In the genomic region with DNA sequence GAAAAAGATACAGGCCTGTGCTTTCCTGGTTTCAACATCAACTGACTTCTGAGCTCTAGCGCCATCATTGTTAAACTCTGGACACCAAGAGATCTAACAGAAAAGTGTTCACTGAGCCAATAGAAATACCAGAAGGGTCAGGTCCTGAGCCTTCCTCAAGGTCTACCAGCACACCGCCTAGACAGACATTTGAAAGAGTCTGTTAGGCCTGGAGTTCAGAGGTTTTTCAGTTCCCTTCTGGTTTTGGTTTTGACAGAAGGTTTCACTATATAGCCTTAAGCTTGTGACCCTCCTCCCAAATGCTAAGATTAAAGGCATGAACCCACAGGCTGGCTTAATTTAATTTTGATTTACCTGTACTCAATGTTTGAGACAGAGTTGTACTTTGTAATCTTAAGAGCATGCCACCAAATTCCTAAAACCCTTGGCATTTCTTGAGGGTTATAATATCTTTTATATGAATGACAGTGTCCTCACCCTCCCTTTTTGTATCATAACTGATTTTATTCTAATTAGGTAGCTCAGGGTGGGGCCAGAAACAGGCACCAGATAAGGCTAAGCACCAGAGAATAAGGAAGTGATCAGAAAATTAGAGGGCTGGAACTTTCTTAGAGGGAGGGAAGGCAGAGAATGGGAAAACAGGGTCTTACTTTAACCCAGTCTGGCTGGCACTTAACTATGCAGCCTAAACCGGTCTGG, we compare ENCODE assay signal across 31 mouse cellular contexts. TPM values are rescaled to one million over a fixed set of nuclear protein-coding genes. Genes with fewer than 3 reads are reported as not detected.
DNase-seq lines count a peak whose midpoint lies in the region; ATAC-seq and TF ChIP-seq lines count a peak whose summit lies in the region.
"Had no signal": no experiment of that assay in that cellular context is flagged by ENCODE, and none has a peak within 500 bp of the region (broad histone marks: within the 10 kb centered on the region; RNA-seq: fewer than 3 reads in every experiment).

No protein-coding gene starts in this region.

- no peak overlapping the region for H3K9ac ChIP-seq in CH12.LX (ENCODE audit: insufficient read depth, low read depth)
- H3K9ac ChIP-seq in intestine, postnatal 0 days (ENCODE audit: low read depth, low read length), result no peak overlapping the region
- H3K9ac ChIP-seq: embryonic facial prominence, embryonic 15.5 days; heart, embryonic 12.5 days; lung, embryonic 15.5 days; neural tube, embryonic 13.5 days had no signal

- no peak overlapping the region for H3K27ac ChIP-seq in CH12.LX (ENCODE audit: insufficient read depth, low read depth)
- no peak overlapping the region for H3K27ac ChIP-seq in intestine, postnatal 0 days (ENCODE audit: low read depth, low read length)
- H3K27ac ChIP-seq: embryonic facial prominence, embryonic 15.5 days; hindbrain, embryonic 10.5 days; lung, embryonic 15.5 days; neural tube, embryonic 13.5 days had no signal

- H3K4me2 ChIP-seq in CH12.LX (ENCODE audit: insufficient read depth, low read depth, poor library complexity, severe bottlenecking), result no peak overlapping the region
- no peak overlapping the region for H3K4me2 ChIP-seq in intestine, postnatal 0 days (replicated peaks; ENCODE audit: low read depth)
- H3K4me2 ChIP-seq: embryonic facial prominence, embryonic 15.5 days; heart, embryonic 12.5 days; lung, embryonic 15.5 days; neural tube, embryonic 13.5 days had no signal

- ATAC-seq in intestine, postnatal 0 days, result peak; percentile 42; the same call in 1 of the 2 replicates
- ATAC-seq: forebrain, embryonic 16.5 days; hindbrain, embryonic 16.5 days; midbrain, embryonic 16.5 days had no signal

- H3K79me2 ChIP-seq in CH12.LX (replicated peaks; ENCODE audit: control insufficient read depth, extremely low read depth, insufficient read depth, poor library complexity, severe bottlenecking), result no peaks in the 10 kb centered on the region

- H3K4me1 ChIP-seq in CH12.LX (ENCODE audit: control insufficient read depth in 1 of 2, insufficient read depth in 2 of 2), result peaks cover 0 to 19% of the 10 kb centered on the region in 2 experiments; a peak in 2 of 4 replicates
- H3K4me1 ChIP-seq in intestine, postnatal 0 days (replicated peaks; ENCODE audit: control insufficient read depth, insufficient read depth, low read length), result peaks cover 4% of the 10 kb centered on the region; the same call in 1 of the 2 replicates

- TF ChIP-seq CTCF in CH12.LX (conservative IDR thresholded peaks at IDR 0.05 in 1 of 2, IDR thresholded peaks at IDR 0.05 in 1 of 2; ENCODE audit: low read depth in 2 of 2, low read length in 2 of 2), result 0 out of 4 replicates have a peak, but pooled peaks of 1 of the 2 experiments have one; percentile 17
- TF ChIP-seq CTCF in intestine, postnatal 0 days (IDR thresholded peaks at IDR 0.05; ENCODE audit: low read depth), result no peak

- TF ChIP-seq POLR2A in CH12.LX (IDR thresholded peaks at IDR 0.05; ENCODE audit: low read depth, low read length), result no peak

- no peak overlapping the region for H3K4me3 ChIP-seq in CH12.LX (replicated peaks in 1 of 3; ENCODE audit: low read depth in 2 of 3, low read length in 2 of 3, poor library complexity in 1 of 3)
- no peak overlapping the region for H3K4me3 ChIP-seq in intestine, postnatal 0 days (ENCODE audit: low read depth, low read length)
- H3K4me3 ChIP-seq: embryonic facial prominence, embryonic 15.5 days; heart, embryonic 12.5 days; hindbrain, embryonic 10.5 days; lung, embryonic 15.5 days; myocyte; neural tube, embryonic 13.5 days had no signal

- peak; percentile 54 for DNase-seq in CH12.LX (ENCODE audit: extremely low read depth)
- DNase-seq in c-Kit-positive CD71-positive TER-119-negative erythroid progenitor cells, embryonic 14.5 days (ENCODE audit: low read depth), result peak; percentile 43
- DNase-seq in splenic B cell, adult 2 months (ENCODE audit: low read depth, low spot score), result peak; percentile 28
- DNase-seq in spleen, postnatal 4 days (ENCODE audit: low spot score in 2 of 2), result no peak
- no peak for DNase-seq in urinary bladder, postnatal 14 days (ENCODE audit: low spot score)
- DNase-seq in right cerebral cortex, postnatal 36 days (ENCODE audit: low spot score in 2 of 2), result no peak
- DNase-seq: adrenal gland, postnatal 36 days; B cell, adult 2 months; cerebellum, adult 18-20 months; cerebellum, postnatal 25 days; embryo, embryonic 11 days; gastrocnemius, postnatal 14 days; heart, adult 18-20 months; heart, postnatal 10 days; kidney, adult 11 months; kidney, postnatal 4 days; lung, postnatal 36 days; retina, postnatal 1 day; right cerebral cortex, postnatal 25 days; thymus, adult 2 months; thymus, postnatal 4 days had no signal

- TF ChIP-seq EP300 in CH12.LX (IDR thresholded peaks at IDR 0.05; ENCODE audit: low read length), result peak; percentile 70; the same call in 1 of the 2 replicates

- H3K9me3 ChIP-seq in CH12.LX (replicated peaks; ENCODE audit: low read length), result peaks cover 5% of the 10 kb centered on the region
- no peaks in the 10 kb centered on the region for H3K9me3 ChIP-seq in intestine, postnatal 0 days (ENCODE audit: control insufficient read depth)
- H3K9me3 ChIP-seq: embryonic facial prominence, embryonic 15.5 days; heart, embryonic 12.5 days; hindbrain, embryonic 10.5 days; lung, embryonic 15.5 days; neural tube, embryonic 13.5 days had no signal

- in situ Hi-C loops in CH12.LX (cut with MboI; ENCODE audit: low pct_ligation_motif_present, low pct_unique_long_range_greater_than_20kb, low sequenced_read_pairs), result no loop called here

- H3K36me3 ChIP-seq in CH12.LX (replicated peaks in 1 of 2; ENCODE audit: control insufficient read depth in 1 of 2, insufficient read depth in 1 of 2, low read length in 1 of 2), result no peaks in the 10 kb centered on the region
- no peaks in the 10 kb centered on the region for H3K36me3 ChIP-seq in intestine, postnatal 0 days (ENCODE audit: control insufficient read depth, insufficient read depth)
- H3K36me3 ChIP-seq in splenic B cell, adult 2 months (ENCODE audit: control insufficient read depth, insufficient read depth, low read length, poor library complexity, severe bottlenecking), result no peaks in the 10 kb centered on the region
- H3K36me3 ChIP-seq: embryonic facial prominence, embryonic 15.5 days; heart, embryonic 12.5 days; hindbrain, embryonic 10.5 days; lung, embryonic 15.5 days; neural tube, embryonic 13.5 days had no signal

- WGBS in intestine, postnatal 0 days, result 74% methylated on average over 3 of the region's 3 CpGs

- peaks cover 2% of the 10 kb centered on the region for H3K27me3 ChIP-seq in CH12.LX (replicated peaks)
- no peaks in the 10 kb centered on the region for H3K27me3 ChIP-seq in intestine, postnatal 0 days (replicated peaks; ENCODE audit: control insufficient read depth, insufficient read depth, low read length)
- H3K27me3 ChIP-seq in splenic B cell, adult 2 months (ENCODE audit: control insufficient read depth, insufficient read depth, low read length, poor library complexity, severe bottlenecking), result no peaks in the 10 kb centered on the region
- H3K27me3 ChIP-seq: embryonic facial prominence, embryonic 15.5 days; heart, embryonic 12.5 days; lung, embryonic 15.5 days; neural tube, embryonic 13.5 days had no signal

- no peak for TF ChIP-seq RAD21 in CH12.LX (IDR thresholded peaks at IDR 0.05; ENCODE audit: low read depth, low read length)

- dilution Hi-C loops in CH12.LX (cut with MboI; ENCODE audit: extremely low pct_ligation_motif_present, extremely low pct_unique_long_range_greater_than_20kb, low sequenced_read_pairs), result no loop called here

TF ChIP-seq in CH12.LX, 34 proteins besides CTCF, POLR2A, EP300 and RAD21:
- TF ChIP-seq MXI1 (IDR thresholded peaks at IDR 0.05; ENCODE audit: low read depth, low read length), result no peak
- TF ChIP-seq SIN3A (IDR thresholded peaks at IDR 0.05; ENCODE audit: low read length), result peak; percentile 35; the same call in 1 of the 2 replicates
- TF ChIP-seq IRF4 (IDR thresholded peaks at IDR 0.05; ENCODE audit: low read depth, low read length), result peak; percentile 79
- TF ChIP-seq MAFK (IDR thresholded peaks at IDR 0.05; ENCODE audit: insufficient replicate concordance, low read length), result no peak
- no peak for TF ChIP-seq TBP (conservative IDR thresholded peaks at IDR 0.05; ENCODE audit: low read depth, low read length)
- no peak for TF ChIP-seq CHD2 (IDR thresholded peaks at IDR 0.05; ENCODE audit: low read length)
- no peak for TF ChIP-seq NELFE (IDR thresholded peaks at IDR 0.05; ENCODE audit: low read depth, low read length)

RNA-seq across cellular contexts. Expression of gene Pank1, which starts 4.4 kb away (rescaled TPM):
- total RNA-seq in CH12.LX (2012; rRNA removed), result 1.7 and 1.8 TPM in 2 replicates
- 3.2 and 3.3 TPM in 2 replicates for total RNA-seq in CH12.LX (2014; rRNA removed)
- 2.9 and 3.2 TPM in 2 replicates for polyA plus RNA-seq in CH12.LX (2012; ENCODE audit: insufficient read length, low read depth)
- 3.7 and 4.4 TPM in 2 replicates for polyA plus RNA-seq in intestine, postnatal 0 days (2015; fragmentation: Nextera tagmentation; extraction: Ambion mirVana)

RNA-seq across cellular contexts. Expression of gene Kif20b, which starts 38.5 kb away (rescaled TPM):
- total RNA-seq in CH12.LX (2012; rRNA removed) (32.4 and 40.1 TPM in 2 replicates), CH12.LX (2014; rRNA removed) (89.0 and 104 TPM in 2 replicates)
- 46.3 and 59.5 TPM in 2 replicates for polyA plus RNA-seq in CH12.LX (2012; ENCODE audit: insufficient read length, low read depth)
- 13.4 and 16.9 TPM in 2 replicates for polyA plus RNA-seq in intestine, postnatal 0 days (2015; fragmentation: Nextera tagmentation; extraction: Ambion mirVana)

Comparison
In these comparisons a context has a peak if more than half of its experiments do, and no peak if none do; other contexts are left out.
1. DNase-seq: peak in CH12.LX (single experiment), c-Kit-positive CD71-positive TER-119-negative erythroid progenitor cells, embryonic 14.5 days (single experiment) and splenic B cell, adult 2 months (single experiment); none in spleen, postnatal 4 days (0 of 2), urinary bladder, postnatal 14 days (single experiment) and right cerebral cortex, postnatal 36 days (0 of 2).